Mouse (Mus musculus) CH12.LX (cell line): ENCODE data around the gene 4930516K23Rik. TPM values are rescaled to one million over a fixed set of nuclear protein-coding genes. Genes with fewer than 3 reads are reported as not detected.

ENCODE experiments used
- DNase-seq: peaks from one replicate; pipeline ENCODE4 v3.0.0-alpha.2; 2013; ENCODE audit errors: extremely low read depth
- H3K27ac ChIP-seq: 2 replicates; pipeline ENCODE4 v1.5.1; 2012; ENCODE audit warnings: low read depth, mild to moderate bottlenecking, control low read depth, moderate library complexity; ENCODE audit not compliant: insufficient read depth
- H3K27me3 ChIP-seq: replicated peaks from 2 replicates; pipeline ENCODE3; 2012; ENCODE audit warnings: inconsistent platforms
- H3K36me3 ChIP-seq, 2 experiments: replicated peaks in 1 of 2; 2 replicates each; pipeline versions ENCODE3 to v1.6.1; 2012; ENCODE audit warnings: inconsistent platforms in 1 of 2, low read length in 1 of 2, mild to moderate bottlenecking in 1 of 2, mixed read lengths in 1 of 2, moderate library complexity in 1 of 2; ENCODE audit not compliant: control insufficient read depth in 1 of 2, insufficient read depth in 1 of 2
- H3K4me1 ChIP-seq, 2 experiments: 2 replicates each; pipeline ENCODE4 v1.6.1; 2012; ENCODE audit warnings: inconsistent platforms in 1 of 2, moderate library complexity in 1 of 2; ENCODE audit not compliant: insufficient read depth in 2 of 2, control insufficient read depth in 1 of 2
- H3K4me2 ChIP-seq: 2 replicates; pipeline ENCODE4 v1.6.1; 2012; ENCODE audit warnings: low read depth, mild to moderate bottlenecking, control low read depth; ENCODE audit not compliant: poor library complexity, insufficient read depth, severe bottlenecking
- H3K4me3 ChIP-seq, 3 experiments: fragments of 150-350 bp in 1 of 3; sonication (generic) in 1 of 3; replicated peaks in 1 of 3; 2 replicates each; pipeline versions ENCODE3 to v1.5.1; 2011 to 2012; ENCODE audit warnings: low read depth in 2 of 3, low read length in 2 of 3, mild to moderate bottlenecking in 2 of 3, moderate library complexity in 2 of 3, control low read depth in 1 of 3, improper control_type of control experiment in 1 of 3, inconsistent platforms in 1 of 3, mixed read lengths in 1 of 3; ENCODE audit not compliant: poor library complexity in 1 of 3
- H3K79me2 ChIP-seq: replicated peaks from 2 replicates; pipeline ENCODE4 v1.6.1; 2012; ENCODE audit warnings: mild to moderate bottlenecking, moderate library complexity; ENCODE audit not compliant: control insufficient read depth, poor library complexity, insufficient read depth, severe bottlenecking; ENCODE audit errors: extremely low read depth
- H3K9ac ChIP-seq: 2 replicates; pipeline ENCODE4 v1.6.1; 2012; ENCODE audit warnings: low read depth, mild to moderate bottlenecking, control low read depth, moderate library complexity; ENCODE audit not compliant: insufficient read depth
- H3K9me3 ChIP-seq: replicated peaks from 2 replicates; pipeline ENCODE3; 2012; ENCODE audit warnings: low read length, inconsistent platforms, mixed read lengths
- CHD2 ChIP-seq: IDR thresholded peaks from 2 replicates; pipeline ENCODE4 v1.6.1; 2011; ENCODE audit warnings: low read length, improper control_type of control experiment
- ELF1 ChIP-seq: IDR thresholded peaks from 2 replicates; pipeline ENCODE4 v1.6.1; 2014; ENCODE audit warnings: low read depth, mild to moderate bottlenecking, inconsistent platforms, low read length, improper control_type of control experiment
- EP300 ChIP-seq: IDR thresholded peaks from 2 replicates; pipeline ENCODE4 v1.6.1; 2011; ENCODE audit warnings: low read length, improper control_type of control experiment
- ETS1 ChIP-seq: conservative IDR thresholded peaks from 2 replicates; pipeline ENCODE4 v1.6.1; 2012; ENCODE audit warnings: low read depth, mild to moderate bottlenecking, inconsistent platforms, low read length, improper control_type of control experiment, moderate library complexity
- HCFC1 ChIP-seq: IDR thresholded peaks from 2 replicates; pipeline ENCODE4 v1.6.1; 2012; ENCODE audit warnings: low read depth, mild to moderate bottlenecking, inconsistent platforms, low read length, improper control_type of control experiment
- JUN ChIP-seq: IDR thresholded peaks from 2 replicates; pipeline ENCODE4 v1.6.1; 2011; ENCODE audit warnings: low read depth, mild to moderate bottlenecking, low read length, improper control_type of control experiment, moderate library complexity; ENCODE audit not compliant: insufficient read depth
- KAT2A ChIP-seq: IDR thresholded peaks from 2 replicates; pipeline ENCODE4 v1.6.1; 2012; ENCODE audit warnings: low read length, improper control_type of control experiment, inconsistent platforms; ENCODE audit not compliant: insufficient replicate concordance
- MAFK ChIP-seq: IDR thresholded peaks from 2 replicates; pipeline ENCODE4 v1.6.1; 2011; ENCODE audit warnings: low read length, improper control_type of control experiment; ENCODE audit not compliant: insufficient replicate concordance
- MAX ChIP-seq: IDR thresholded peaks from 2 replicates; pipeline ENCODE4 v1.6.1; 2011; ENCODE audit warnings: low read length, improper control_type of control experiment
- MAZ ChIP-seq: IDR thresholded peaks from 2 replicates; pipeline ENCODE4 v1.6.1; 2012; ENCODE audit warnings: low read depth, mild to moderate bottlenecking, inconsistent platforms, low read length, improper control_type of control experiment, moderate library complexity
- MYC ChIP-seq: IDR thresholded peaks from 2 replicates; pipeline ENCODE4 v1.6.1; 2011; ENCODE audit warnings: low read depth, mild to moderate bottlenecking, improper control_type of control experiment, low read length
- NELFE ChIP-seq: IDR thresholded peaks from 2 replicates; pipeline ENCODE4 v1.6.1; 2011; ENCODE audit warnings: low read depth, low read length, improper control_type of control experiment
- PAX5 ChIP-seq: IDR thresholded peaks from 2 replicates; pipeline ENCODE4 v1.6.1; 2012; ENCODE audit warnings: low read length, inconsistent platforms, mixed read lengths
- POLR2AphosphoS2 ChIP-seq: IDR thresholded peaks from 2 replicates; pipeline ENCODE4 v1.6.1; 2011; ENCODE audit warnings: low read depth, low read length, improper control_type of control experiment
- RCOR1 ChIP-seq: conservative IDR thresholded peaks from 2 replicates; pipeline ENCODE4 v1.6.1; 2012; ENCODE audit warnings: low read depth, mild to moderate bottlenecking, inconsistent platforms, low read length, improper control_type of control experiment
- TBP ChIP-seq: conservative IDR thresholded peaks from 2 replicates; pipeline ENCODE4 v1.6.1; 2011; ENCODE audit warnings: low read depth, low read length, improper control_type of control experiment
- USF1 ChIP-seq: IDR thresholded peaks from 2 replicates; pipeline ENCODE4 v1.6.1; 2014; ENCODE audit warnings: low read depth, mild to moderate bottlenecking, inconsistent platforms, low read length, improper control_type of control experiment
- USF2 ChIP-seq: conservative IDR thresholded peaks from 2 replicates; pipeline ENCODE4 v1.6.1; 2011; ENCODE audit warnings: low read depth, low read length, improper control_type of control experiment
- ZNF384 ChIP-seq: IDR thresholded peaks from 2 replicates; pipeline ENCODE4 v1.6.1; 2012; ENCODE audit warnings: low read depth, low read length, improper control_type of control experiment, inconsistent platforms
- dilution Hi-C: fragments of 300-500 bp; cut with MboI; formaldehyde crosslinking; loops from 2 replicates; pipeline ENCODE4 v1.14.3; 2020; ENCODE audit warnings: low sequenced_read_pairs; ENCODE audit not compliant: extremely low pct_unique_long_range_greater_than_20kb, extremely low pct_ligation_motif_present
- in situ Hi-C: fragments of 300-500 bp; cut with MboI; formaldehyde crosslinking; loops from 3 replicates; pipeline ENCODE4 v1.14.3; 2019; ENCODE audit warnings: low sequenced_read_pairs, low pct_ligation_motif_present, low pct_unique_long_range_greater_than_20kb, mixed read lengths
- polyA plus RNA-seq: library from polyadenylated mRNA; unstranded; fragments of >175 nt; gene quantifications from 2 replicates; pipeline ENCODE4 v1.2.1, GENCODE M21; 2012; ENCODE audit warnings: low read depth; ENCODE audit not compliant: insufficient read length
- total RNA-seq, 2 experiments: library from RNA; depleted of rRNA; stranded (reverse); fragments of 300-350 nt in 1 of 2; fragments of >200 nt in 1 of 2; gene quantifications; 2 replicates each; pipeline ENCODE4 v1.2.3; 2012 to 2014

Gene 4930516K23Rik
- total and polyA plus RNA-seq, 3 experiments = 0.04 TPM; not detected in 2

DNA sequence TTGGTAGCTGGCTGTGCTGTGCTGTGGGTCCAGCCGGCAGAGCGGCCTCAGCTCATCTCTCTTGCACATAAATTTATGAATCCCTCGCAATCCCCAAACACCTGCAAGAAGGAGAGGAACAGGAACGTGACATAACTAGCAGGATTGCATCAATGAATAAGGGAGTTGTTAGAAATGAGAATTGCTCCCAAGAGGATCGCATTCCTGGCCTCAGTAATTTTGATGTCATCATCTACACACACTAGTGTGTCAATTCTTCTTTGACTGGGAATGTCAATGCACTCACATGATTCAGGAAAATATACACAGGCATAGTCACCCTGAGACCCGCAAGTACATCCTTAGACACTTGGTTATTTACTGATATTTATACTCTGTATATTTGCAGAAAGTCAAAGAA is 35.8 kb downstream of the 4930516K23Rik start, which contains the start of gene Olfr640:
Gene Olfr640, minus strand, starts transcription at position 101 of the 400 bp plus-strand sequence.
- Histone ChIP-seq H3K79me2 (no peaks in the 10 kb centered on the region), H3K36me3 (no peaks in the 10 kb centered on the region), H3K27ac (no peak within 1 kb of the TSS), H3K27me3 (peaks cover 1% of the 10 kb centered on the region), H3K9ac (no peak within 1 kb of the TSS), H3K9me3 (no peaks in the 10 kb centered on the region), H3K4me1 (no peaks in the 10 kb centered on the region), H3K4me3 (no peak within 1 kb of the TSS)
- dilution Hi-C loops (no loop called here), in situ Hi-C loops (no loop called here)
- TF ChIP-seq PAX5 (no peak), ZNF384 (no peak), USF1 (no peak)
- TF ChIP-seq, all 38 proteins: peak for 0
- DNase-seq = no peak
- H3K4me2 ChIP-seq = no peak within 1 kb of the TSS

DNA sequence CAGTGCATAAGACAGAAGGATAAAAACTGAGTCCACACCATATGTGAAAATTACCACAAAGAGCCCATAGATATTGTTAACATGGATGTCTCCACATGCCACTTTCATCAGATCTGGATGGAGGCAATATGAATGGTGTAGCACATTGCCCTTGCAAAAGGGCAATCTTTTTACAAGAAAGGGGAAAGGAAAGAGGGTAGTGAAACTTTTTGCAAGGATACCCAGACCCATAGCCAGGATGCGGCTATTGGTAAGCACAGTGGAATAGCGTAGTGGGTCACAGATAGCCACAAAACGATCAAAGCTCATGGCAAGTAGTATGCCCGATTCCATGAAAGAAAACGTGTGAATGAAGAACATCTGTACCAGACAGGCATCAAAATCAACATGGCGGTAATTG is 39.6 kb downstream of the 4930516K23Rik start:
- dilution Hi-C loops = no loop called here
- H3K9ac ChIP-seq = no peak overlapping the region

DNA sequence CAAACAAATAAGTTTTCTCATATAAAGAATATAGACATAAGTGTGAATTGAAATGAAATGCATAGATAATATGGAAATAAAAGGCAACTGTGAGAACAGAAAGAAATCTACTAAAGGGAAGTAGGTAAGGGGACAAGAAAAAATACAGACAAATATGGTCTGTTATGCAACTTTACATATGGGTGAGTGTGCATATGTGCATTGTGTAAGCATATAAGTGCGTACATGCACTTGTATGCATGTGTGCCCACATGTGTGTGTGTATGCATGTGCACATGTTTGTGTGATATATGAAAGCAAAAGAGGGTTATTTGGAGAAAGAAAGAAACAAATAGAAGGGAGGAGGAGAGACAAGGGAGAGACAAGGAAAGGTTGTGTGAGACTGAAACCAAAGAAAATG is 42.3 kb downstream of the 4930516K23Rik start:
- Histone ChIP-seq H3K4me2 (no peak overlapping the region), H3K36me3 (no peaks in the 10 kb centered on the region), H3K27me3 (peaks cover 1% of the 10 kb centered on the region), H3K4me1 (no peaks in the 10 kb centered on the region), H3K79me2 (no peaks in the 10 kb centered on the region), H3K9me3 (no peaks in the 10 kb centered on the region), H3K4me3 (no peak overlapping the region), H3K9ac (no peak overlapping the region), H3K27ac (no peak overlapping the region)
- in situ Hi-C loops = no loop called here
- DNase-seq = no peak
- TF ChIP-seq MAZ (no peak), TBP (no peak), RCOR1 (no peak), JUN (no peak), MAX (no peak), EP300 (no peak)
- dilution Hi-C loops = no loop called here

More for the DNA sequence above, 39.6 kb downstream of the 4930516K23Rik start:
- Histone ChIP-seq H3K36me3 (no peaks in the 10 kb centered on the region), H3K9me3 (no peaks in the 10 kb centered on the region), H3K79me2 (no peaks in the 10 kb centered on the region), H3K4me2 (no peak overlapping the region), H3K4me3 (no peak overlapping the region), H3K4me1 (no peaks in the 10 kb centered on the region), H3K27ac (no peak overlapping the region), H3K27me3 (peaks cover 1% of the 10 kb centered on the region)
- TF ChIP-seq EP300 (no peak), HCFC1 (no peak), CHD2 (no peak), MAX (no peak), USF2 (no peak), JUN (no peak), MYC (no peak), ELF1 (no peak), POLR2AphosphoS2 (no peak), MAFK (no peak), ETS1 (no peak), TBP (no peak), KAT2A (no peak), NELFE (no peak), ZNF384 (no peak)
- DNase-seq = no peak
- in situ Hi-C loops = no loop called here
